Mouse (Mus musculus): Measurements from ENCODE around the gene Trex1. TPM values are rescaled to one million over a fixed set of nuclear protein-coding genes. Genes with fewer than 3 reads are reported as not detected.

The Trex1 gene
- total and polyA plus RNA-seq, 2 experiments from 2014 or later = 14.8 to 22.5 TPM

DNA sequence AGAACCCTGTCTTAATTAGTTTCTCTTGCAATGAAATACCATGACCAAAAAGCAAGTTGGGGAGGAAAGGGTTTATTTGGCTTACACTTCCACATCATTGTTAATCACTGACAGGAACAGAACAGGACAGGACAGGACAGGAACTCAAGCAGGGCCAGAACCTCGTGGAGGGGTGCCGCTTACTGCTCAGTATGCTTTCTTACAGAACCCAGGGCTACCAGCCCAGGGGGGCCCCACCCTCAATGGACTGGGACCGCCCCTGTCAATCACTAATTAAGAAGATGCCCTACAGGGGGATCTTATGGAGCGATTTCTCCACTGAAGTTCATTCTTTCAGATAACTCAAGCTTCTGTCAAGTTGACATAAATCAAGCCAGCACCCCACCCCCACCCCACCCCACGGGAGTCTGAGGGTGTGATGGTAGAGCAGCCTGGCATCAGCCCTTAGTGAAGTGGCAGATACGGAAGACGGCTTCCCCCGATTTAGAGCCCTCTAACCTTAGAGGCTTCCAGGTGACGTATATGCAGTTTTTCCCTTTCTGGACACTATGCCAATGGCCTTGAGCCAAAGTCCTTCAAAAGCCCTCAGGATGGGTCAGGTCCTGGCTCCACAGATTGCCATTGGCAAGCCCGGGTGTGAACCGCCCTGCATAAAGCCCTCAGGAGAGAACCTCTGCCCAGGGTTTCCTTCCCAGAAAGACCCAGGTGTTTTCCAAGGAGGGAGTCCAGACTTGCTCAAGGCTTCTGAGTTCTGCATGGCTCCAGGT is 34.4 kb upstream of the Trex1 start:
- H3K4me2 ChIP-seq (ENCODE audit: low read depth, low read length, poor library complexity, severe bottlenecking) = peak overlapping the region; percentile 87
- H3K9me3 ChIP-seq (ENCODE audit: low read length) = no peaks in the 10 kb centered on the region
- no peak for TF ChIP-seq CTCF (IDR thresholded peaks at IDR 0.05)
- no peaks in the 10 kb centered on the region for H3K27me3 ChIP-seq (ENCODE audit: insufficient read depth, low read length)
- peaks cover 26% of the 10 kb centered on the region for H3K4me1 ChIP-seq (ENCODE audit: insufficient read depth, low read length)
- H3K36me3 ChIP-seq (ENCODE audit: insufficient read depth, low read length) = 0 out of 2 replicates have a peak, but pooled peaks cover 23% of the 10 kb centered on the region
- ATAC-seq (ENCODE audit: low FRiP score) (no peak), DNase-seq (ENCODE audit: low spot score) (peak; percentile 46)
- H3K27ac ChIP-seq (ENCODE audit: low read depth, low read length) = peak overlapping the region; percentile 97
- WGBS = 19% methylated on average over 11 of the region's 11 CpGs
- 0 out of 2 replicates have a peak overlapping the region, but pooled peaks have one; percentile 88 for H3K9ac ChIP-seq (replicated peaks; ENCODE audit: low read length, poor library complexity, severe bottlenecking)
- H3K4me3 ChIP-seq (ENCODE audit: low read depth, low read length) = peak overlapping the region; percentile 74

DNA sequence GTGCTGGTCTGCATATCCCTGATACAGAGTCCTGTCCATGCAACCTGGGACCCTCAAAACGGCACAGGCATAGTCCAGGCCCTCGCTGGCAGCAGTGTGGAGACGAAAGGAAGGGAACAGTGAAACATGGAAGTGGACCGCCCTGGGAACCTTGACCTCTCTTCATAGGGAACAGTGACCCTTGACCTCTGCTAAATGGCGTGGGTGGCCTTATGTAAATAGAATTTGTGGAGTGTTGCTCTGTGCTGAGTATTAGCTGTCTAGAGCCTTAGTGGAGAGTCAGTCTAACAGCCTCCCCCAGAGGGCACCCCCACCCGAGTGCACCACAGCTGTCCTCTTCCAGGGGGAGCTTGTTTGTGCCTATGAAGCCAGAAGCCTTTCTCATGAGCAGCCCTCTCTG is 33.3 kb upstream of the Trex1 start:
- H3K27ac ChIP-seq (ENCODE audit: low read depth, low read length) = no peak overlapping the region
- DNase-seq (ENCODE audit: low spot score) = no peak

DNA sequence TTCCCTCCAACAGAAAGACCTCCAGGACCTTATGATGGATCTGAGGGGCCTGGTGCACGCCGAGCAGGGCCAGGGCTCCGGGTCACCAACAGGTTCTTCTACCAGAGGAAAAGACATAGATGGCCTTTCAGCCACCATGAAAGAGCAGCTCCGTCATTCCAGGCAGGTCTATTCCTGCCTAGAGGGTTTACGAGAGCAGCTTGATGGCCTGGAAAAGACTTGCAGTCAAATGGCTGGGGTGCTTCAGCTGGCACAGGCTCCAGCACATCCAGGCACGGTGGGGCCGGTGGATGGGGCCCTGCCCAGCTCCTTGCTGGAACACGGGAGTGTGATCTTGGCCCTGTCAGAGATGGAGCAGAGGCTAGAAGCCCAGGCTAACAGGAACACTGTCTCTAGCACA is 32.3 kb upstream of the Trex1 start:
- DNase-seq (ENCODE audit: low spot score) = no peak
- no peak overlapping the region for H3K27ac ChIP-seq (ENCODE audit: low read depth, low read length)
- H3K27me3 ChIP-seq (ENCODE audit: insufficient read depth, low read length) = no peaks in the 10 kb centered on the region
- 92% methylated on average over 8 of the region's 8 CpGs for WGBS
- ATAC-seq (ENCODE audit: low FRiP score) = no peak
- H3K9me3 ChIP-seq (ENCODE audit: low read length) = no peaks in the 10 kb centered on the region
- peaks cover 12% of the 10 kb centered on the region for H3K4me1 ChIP-seq (ENCODE audit: insufficient read depth, low read length)
- no peak overlapping the region for H3K4me3 ChIP-seq (ENCODE audit: low read depth, low read length)
- H3K36me3 ChIP-seq (ENCODE audit: insufficient read depth, low read length) = 0 out of 2 replicates have a peak, but pooled peaks cover 23% of the 10 kb centered on the region
- no peak overlapping the region for H3K9ac ChIP-seq (replicated peaks; ENCODE audit: low read length, poor library complexity, severe bottlenecking)
- no peak for TF ChIP-seq CTCF (IDR thresholded peaks at IDR 0.05)
- H3K4me2 ChIP-seq (ENCODE audit: low read depth, low read length, poor library complexity, severe bottlenecking) = no peak overlapping the region

More for the DNA sequence above, 33.3 kb upstream of the Trex1 start:
- TF ChIP-seq CTCF (IDR thresholded peaks at IDR 0.05) = no peak
- Histone ChIP-seq H3K4me2 (ENCODE audit: low read depth, low read length, poor library complexity, severe bottlenecking) (no peak overlapping the region), H3K9ac (replicated peaks; ENCODE audit: low read length, poor library complexity, severe bottlenecking) (no peak overlapping the region), H3K4me3 (ENCODE audit: low read depth, low read length) (no peak overlapping the region), H3K27me3 (ENCODE audit: insufficient read depth, low read length) (no peaks in the 10 kb centered on the region), H3K4me1 (ENCODE audit: insufficient read depth, low read length) (peaks cover 16% of the 10 kb centered on the region), H3K9me3 (ENCODE audit: low read length) (no peaks in the 10 kb centered on the region), H3K36me3 (ENCODE audit: insufficient read depth, low read length) (0 out of 2 replicates have a peak, but pooled peaks cover 23% of the 10 kb centered on the region)
- no peak for ATAC-seq (ENCODE audit: low FRiP score)
- 40% methylated on average over 6 of the region's 6 CpGs for WGBS

DNA sequence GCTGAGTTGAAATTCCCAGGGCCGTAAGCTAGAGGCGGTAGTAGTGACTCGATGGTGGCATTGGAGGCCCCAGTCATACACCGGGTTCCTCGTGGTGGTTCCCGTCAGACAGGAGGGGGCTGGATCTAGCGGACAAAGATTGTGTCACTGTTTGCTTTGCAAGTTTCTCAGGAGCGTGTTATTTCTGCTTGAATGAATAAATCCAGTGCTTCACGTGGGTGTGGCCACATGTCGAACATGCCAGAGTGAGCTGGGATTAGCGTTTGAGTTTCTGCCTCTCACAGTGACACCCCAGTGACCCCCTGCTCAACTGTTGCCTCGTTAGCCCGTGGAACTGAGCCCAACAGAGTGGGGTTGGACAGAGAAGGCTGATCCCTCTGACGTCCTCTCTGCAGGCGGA is 30.9 kb upstream of the Trex1 start:
- no peak for TF ChIP-seq CTCF (IDR thresholded peaks at IDR 0.05)
- DNase-seq (ENCODE audit: low spot score) (no peak), ATAC-seq (ENCODE audit: low FRiP score) (no peak)
- no peaks in the 10 kb centered on the region for H3K27me3 ChIP-seq (ENCODE audit: insufficient read depth, low read length)
- H3K4me3 ChIP-seq (ENCODE audit: low read depth, low read length) = no peak overlapping the region
- H3K9me3 ChIP-seq (ENCODE audit: low read length) = no peaks in the 10 kb centered on the region
- H3K4me2 ChIP-seq (ENCODE audit: low read depth, low read length, poor library complexity, severe bottlenecking) = no peak overlapping the region
- H3K27ac ChIP-seq (ENCODE audit: low read depth, low read length) = no peak overlapping the region
- 0 out of 2 replicates have a peak, but pooled peaks cover 23% of the 10 kb centered on the region for H3K36me3 ChIP-seq (ENCODE audit: insufficient read depth, low read length)
- no peak overlapping the region for H3K9ac ChIP-seq (replicated peaks; ENCODE audit: low read length, poor library complexity, severe bottlenecking)
- 56% methylated on average over 15 of the region's 15 CpGs for WGBS
- H3K4me1 ChIP-seq (ENCODE audit: insufficient read depth, low read length) = peaks cover 6% of the 10 kb centered on the region

DNA sequence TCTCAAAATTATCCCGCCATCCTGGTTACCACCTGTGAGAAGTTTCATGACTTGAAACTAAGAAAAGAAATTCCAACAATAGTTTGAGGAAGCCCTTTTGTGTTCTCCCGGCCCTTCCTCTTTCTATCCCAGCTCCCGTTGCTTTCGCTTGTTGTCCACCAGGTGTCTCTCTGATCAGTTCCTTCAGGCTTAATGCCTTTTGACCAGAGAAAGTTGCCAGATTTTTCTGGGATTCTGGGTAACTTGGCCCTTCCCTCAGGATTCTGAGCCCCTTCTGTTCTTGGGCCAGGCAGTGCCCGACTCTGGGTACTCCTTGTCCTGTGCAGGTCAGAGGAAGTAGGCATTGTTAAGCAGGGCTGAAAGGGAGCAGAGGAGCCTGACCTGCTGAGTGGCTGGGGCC is 28.5 kb upstream of the Trex1 start:
- TF ChIP-seq CTCF (IDR thresholded peaks at IDR 0.05) = peak; percentile 81
- 0 out of 2 replicates have a peak, but pooled peaks cover 23% of the 10 kb centered on the region for H3K36me3 ChIP-seq (ENCODE audit: insufficient read depth, low read length)
- DNase-seq (ENCODE audit: low spot score) (peak; percentile 81), ATAC-seq (ENCODE audit: low FRiP score) (peak; percentile 22; the same call in 1 of the 2 replicates)
- H3K9me3 ChIP-seq (ENCODE audit: low read length) = no peaks in the 10 kb centered on the region
- H3K9ac ChIP-seq (replicated peaks; ENCODE audit: low read length, poor library complexity, severe bottlenecking) = no peak overlapping the region
- no peak overlapping the region for H3K4me3 ChIP-seq (ENCODE audit: low read depth, low read length)
- no peaks in the 10 kb centered on the region for H3K27me3 ChIP-seq (ENCODE audit: insufficient read depth, low read length)
- 7% methylated on average over 5 of the region's 5 CpGs for WGBS
- H3K4me1 ChIP-seq (ENCODE audit: insufficient read depth, low read length) = peaks cover 2% of the 10 kb centered on the region; the same call in 1 of the 2 replicates
- no peak overlapping the region for H3K4me2 ChIP-seq (ENCODE audit: low read depth, low read length, poor library complexity, severe bottlenecking)
- no peak overlapping the region for H3K27ac ChIP-seq (ENCODE audit: low read depth, low read length)

DNA sequence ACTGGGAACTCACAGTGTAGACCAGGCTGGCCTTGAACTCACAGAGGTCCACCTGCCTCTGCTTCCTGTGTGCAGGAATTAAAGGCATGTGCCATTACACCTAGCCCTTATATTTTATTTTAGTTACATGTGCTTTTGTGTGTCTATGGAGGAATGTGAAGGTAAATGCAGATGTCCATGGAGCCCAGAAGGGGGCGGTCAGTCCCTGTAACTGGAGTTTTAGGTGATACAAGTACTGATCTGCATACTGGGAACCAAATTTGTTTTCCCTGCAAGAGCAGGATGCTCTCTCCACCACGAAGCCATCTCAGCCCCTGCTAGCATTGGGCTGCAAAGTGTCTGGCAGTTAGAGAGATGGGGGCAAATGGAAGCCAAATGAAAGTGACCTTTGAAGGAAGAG is 25.4 kb upstream of the Trex1 start:
- 0 out of 2 replicates have a peak, but pooled peaks cover 8% of the 10 kb centered on the region for H3K36me3 ChIP-seq (ENCODE audit: insufficient read depth, low read length)
- peaks cover 13% of the 10 kb centered on the region; the same call in 1 of the 2 replicates for H3K4me1 ChIP-seq (ENCODE audit: insufficient read depth, low read length)
- no peak overlapping the region for H3K9ac ChIP-seq (replicated peaks; ENCODE audit: low read length, poor library complexity, severe bottlenecking)
- WGBS = 16% methylated on average over 2 of the region's 2 CpGs
- H3K9me3 ChIP-seq (ENCODE audit: low read length) = no peaks in the 10 kb centered on the region
- ATAC-seq (ENCODE audit: low FRiP score) (no peak), DNase-seq (ENCODE audit: low spot score) (peak; percentile 70)
- no peak overlapping the region for H3K4me2 ChIP-seq (ENCODE audit: low read depth, low read length, poor library complexity, severe bottlenecking)
- no peaks in the 10 kb centered on the region for H3K27me3 ChIP-seq (ENCODE audit: insufficient read depth, low read length)
- H3K4me3 ChIP-seq (ENCODE audit: low read depth, low read length) = no peak overlapping the region
- TF ChIP-seq CTCF (IDR thresholded peaks at IDR 0.05) = peak; percentile 71
- no peak overlapping the region for H3K27ac ChIP-seq (ENCODE audit: low read depth, low read length)

All from midbrain, postnatal 0 days (tissue).